Mouse (Mus musculus) heart, embryonic 13.5 days (tissue): ENCODE results near the gene Vta1. TPM values are rescaled to one million over a fixed set of nuclear protein-coding genes. Genes with fewer than 3 reads are reported as not detected.

Source experiments
- ATAC-seq: fragments of 200-750 bp; cut with Nextera tagmentation; 2 replicates; pipeline ENCODE4 v1.8.0; 2017; ENCODE audit warnings: moderate TSS enrichment; ENCODE audit not compliant: insufficient number of reproducible peaks, low FRiP score, low TSS enrichment; ENCODE audit errors: extremely low read depth
- H3K27ac ChIP-seq: fragments of 300-500 bp; sonication (generic); replicated peaks from 2 replicates; pipeline ENCODE4 v1.5.1; 2015; ENCODE audit warnings: moderate library complexity, mild to moderate bottlenecking, inconsistent platforms
- H3K27me3 ChIP-seq: fragments of 300-500 bp; sonication (generic); replicated peaks from 2 replicates; pipeline ENCODE4 v1.6.1; 2015; ENCODE audit warnings: mild to moderate bottlenecking, inconsistent platforms
- H3K36me3 ChIP-seq: fragments of 300-500 bp; sonication (generic); 2 replicates; pipeline ENCODE4 v1.6.1; 2015; ENCODE audit warnings: mild to moderate bottlenecking, inconsistent platforms
- H3K4me1 ChIP-seq: fragments of 300-500 bp; sonication (generic); 2 replicates; pipeline ENCODE4 v1.6.1; 2015; ENCODE audit warnings: inconsistent platforms
- H3K4me2 ChIP-seq: fragments of 300-500 bp; sonication (generic); 2 replicates; pipeline ENCODE4 v1.6.1; 2015; ENCODE audit warnings: inconsistent platforms, mild to moderate bottlenecking, moderate library complexity
- H3K4me3 ChIP-seq: fragments of 300-500 bp; sonication (generic); 2 replicates; pipeline ENCODE4 v1.5.1; 2015; ENCODE audit warnings: moderate library complexity, mild to moderate bottlenecking, inconsistent platforms
- H3K9ac ChIP-seq: fragments of 300-500 bp; sonication (generic); 2 replicates; pipeline ENCODE4 v1.6.1; 2015; ENCODE audit warnings: inconsistent platforms, mild to moderate bottlenecking, moderate library complexity
- H3K9me3 ChIP-seq: fragments of 300-500 bp; sonication (generic); 2 replicates; pipeline ENCODE4 v1.6.1; 2016; ENCODE audit warnings: inconsistent platforms
- WGBS: fragments of 180-500 bp; shearing (Covaris S2); methylation state at CpG from one replicate; pipeline ENCODE4 v1.1.7; 2015; ENCODE audit warnings: mixed read lengths; 5-methylcytosine and 5-hydroxymethylcytosine counted together
- polyA plus RNA-seq: library from polyadenylated mRNA; unstranded; fragments of >200 nt; fragmentation: Nextera tagmentation; extraction: Ambion mirVana; gene quantifications from 2 replicates; pipeline ENCODE4 v1.2.1, GENCODE M21; 2015

The Vta1 gene
- polyA plus RNA-seq, result 70.3 and 83.6 TPM in 2 replicates

DNA sequence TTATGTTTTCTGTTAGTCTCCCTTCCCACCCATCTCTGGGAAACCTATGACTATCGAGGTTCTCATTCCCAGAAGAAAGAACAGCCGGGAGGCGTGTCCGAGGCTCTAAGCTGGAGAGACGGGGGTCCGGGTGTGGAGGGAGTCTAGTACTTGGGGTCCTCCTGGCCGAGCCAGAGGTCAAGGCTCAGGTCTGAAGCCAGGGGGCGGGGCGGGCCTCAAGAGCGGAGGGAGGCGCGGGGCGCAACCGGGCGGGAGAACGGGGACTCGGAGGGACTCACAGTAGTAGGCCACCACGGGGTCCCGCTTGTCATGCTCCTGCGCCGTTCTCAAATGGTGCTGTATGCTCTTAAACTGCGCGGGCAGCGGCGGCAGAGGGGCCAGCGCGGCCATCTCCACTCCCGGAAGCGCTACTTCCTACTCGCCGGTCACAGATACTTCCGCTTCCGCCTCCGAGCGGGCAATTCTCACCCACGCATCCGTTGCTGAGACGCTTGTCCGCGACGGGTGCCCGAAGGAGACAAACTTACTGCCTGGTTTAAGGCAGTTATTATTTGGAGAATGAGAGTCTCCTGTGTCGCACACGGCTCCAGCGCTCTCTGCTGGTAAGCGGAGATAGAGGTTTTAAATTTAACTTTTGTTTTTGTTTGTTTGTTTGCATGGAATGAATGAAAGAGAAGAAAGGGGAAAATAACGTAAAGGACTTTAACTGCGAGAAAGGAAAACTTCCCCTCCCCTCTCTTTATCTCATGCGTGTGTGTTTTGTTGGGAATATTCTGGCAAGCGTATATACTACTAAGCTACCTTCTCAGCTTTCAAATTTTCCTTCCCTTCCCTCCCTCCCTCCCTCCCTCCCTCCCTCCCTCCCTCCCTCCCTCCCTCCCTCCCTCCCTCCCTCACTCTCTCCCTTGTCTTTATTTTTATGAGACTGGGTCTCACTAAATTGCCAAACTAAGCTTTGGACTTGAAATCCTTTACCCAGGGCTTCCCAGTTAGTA is at the start of gene Vta1, which contains the start of gene Nmbr:
Gene Vta1 (minus strand): TSS at position 489 of the 995 bp plus-strand sequence.
Gene Nmbr (plus strand): TSS at position 520 of the 995 bp plus-strand sequence.
- Histone ChIP-seq H3K27ac (peak within 1 kb of the TSS; percentile 85), H3K9me3 (no peaks in the 10 kb centered on the region), H3K4me1 (peaks cover 16% of the 10 kb centered on the region), H3K4me2 (peak within 1 kb of the TSS; percentile 78), H3K36me3 (no peaks in the 10 kb centered on the region), H3K4me3 (peak within 1 kb of the TSS; percentile 98), H3K9ac (peak within 1 kb of the TSS; percentile 94), H3K27me3 (no peaks in the 10 kb centered on the region)
- ATAC-seq, result peak; percentile 85
- 0% methylated on average over 50 of the region's 50 CpGs for WGBS

DNA sequence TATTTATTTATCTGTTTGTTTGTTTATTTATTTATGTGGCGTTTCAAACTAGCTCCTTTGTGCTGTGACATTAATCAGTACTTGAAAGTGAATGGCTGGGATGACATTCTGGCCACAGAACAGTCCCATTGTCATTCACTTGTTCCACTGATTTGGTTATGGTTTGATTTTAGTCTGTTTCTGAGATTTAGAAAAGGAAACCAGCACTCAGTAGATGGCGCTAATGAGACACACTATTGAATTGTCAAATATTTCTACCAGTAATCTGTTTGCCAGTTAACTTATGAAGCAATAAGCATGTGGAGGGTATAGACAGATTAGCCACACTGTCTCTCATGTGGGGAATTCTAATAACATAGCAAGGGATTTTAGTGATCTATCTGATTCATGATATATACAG is 28.9 kb upstream of the Vta1 start:
- H3K9me3 ChIP-seq, result no peaks in the 10 kb centered on the region
- H3K36me3 ChIP-seq, result no peaks in the 10 kb centered on the region
- H3K27ac ChIP-seq, result no peak overlapping the region
- 6% methylated on average over 2 of the region's 2 CpGs for WGBS
- H3K4me2 ChIP-seq, result no peak overlapping the region
- H3K9ac ChIP-seq, result no peak overlapping the region
- H3K27me3 ChIP-seq, result no peaks in the 10 kb centered on the region
- ATAC-seq, result no peak
- H3K4me3 ChIP-seq, result no peak overlapping the region
- H3K4me1 ChIP-seq, result no peaks in the 10 kb centered on the region

DNA sequence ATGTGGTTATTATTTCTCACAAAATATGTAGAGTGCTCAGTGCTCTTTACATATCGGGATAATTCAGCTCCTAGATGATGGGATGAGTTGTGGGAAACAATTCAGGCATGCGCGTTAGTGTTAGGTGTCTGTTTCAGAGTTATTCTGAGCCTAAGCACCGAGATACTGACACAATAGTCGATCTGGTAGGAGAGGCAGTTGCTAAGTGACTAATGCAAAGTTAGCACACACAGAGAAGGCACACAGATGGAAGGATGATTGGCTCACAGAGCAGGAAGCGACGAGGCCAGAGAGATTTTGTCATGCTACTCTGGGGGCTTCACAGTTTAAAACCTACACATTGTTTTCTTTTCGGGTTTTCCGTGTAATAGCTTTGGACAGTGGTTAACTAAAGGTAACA is 20.3 kb upstream of the Vta1 start:
- Histone ChIP-seq H3K27me3 (no peaks in the 10 kb centered on the region), H3K4me3 (no peak overlapping the region), H3K36me3 (no peaks in the 10 kb centered on the region), H3K9ac (no peak overlapping the region), H3K27ac (no peak overlapping the region), H3K4me1 (no peaks in the 10 kb centered on the region), H3K9me3 (no peaks in the 10 kb centered on the region), H3K4me2 (no peak overlapping the region)
- 48% methylated on average over 9 of the region's 9 CpGs for WGBS
- no peak for ATAC-seq

DNA sequence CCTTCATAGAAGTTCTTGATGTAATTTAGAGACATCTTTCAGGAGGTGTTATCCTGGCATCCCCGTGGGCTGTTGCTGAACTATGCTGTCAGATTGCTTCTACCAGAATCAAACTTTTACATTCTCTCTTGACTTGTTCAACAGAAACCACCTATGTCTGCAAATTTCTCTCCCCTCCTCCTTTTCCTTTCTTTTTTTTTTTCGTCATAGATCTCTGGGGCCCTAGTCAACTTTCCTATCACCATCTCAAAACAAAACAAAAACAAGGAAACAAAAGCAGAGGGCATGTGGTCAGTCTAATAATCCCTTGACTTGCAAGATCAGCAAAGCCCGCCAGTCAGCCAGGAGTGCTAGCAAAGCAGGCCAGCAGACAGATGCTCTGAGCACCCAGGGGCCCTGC is 12.8 kb upstream of the Vta1 start, which contains the start of gene Gje1:
Gene Gje1 (minus strand): TSS at position 101 of the 400 bp plus-strand sequence.
- no peaks in the 10 kb centered on the region for H3K36me3 ChIP-seq
- no peak within 1 kb of the TSS for H3K4me2 ChIP-seq

DNA sequence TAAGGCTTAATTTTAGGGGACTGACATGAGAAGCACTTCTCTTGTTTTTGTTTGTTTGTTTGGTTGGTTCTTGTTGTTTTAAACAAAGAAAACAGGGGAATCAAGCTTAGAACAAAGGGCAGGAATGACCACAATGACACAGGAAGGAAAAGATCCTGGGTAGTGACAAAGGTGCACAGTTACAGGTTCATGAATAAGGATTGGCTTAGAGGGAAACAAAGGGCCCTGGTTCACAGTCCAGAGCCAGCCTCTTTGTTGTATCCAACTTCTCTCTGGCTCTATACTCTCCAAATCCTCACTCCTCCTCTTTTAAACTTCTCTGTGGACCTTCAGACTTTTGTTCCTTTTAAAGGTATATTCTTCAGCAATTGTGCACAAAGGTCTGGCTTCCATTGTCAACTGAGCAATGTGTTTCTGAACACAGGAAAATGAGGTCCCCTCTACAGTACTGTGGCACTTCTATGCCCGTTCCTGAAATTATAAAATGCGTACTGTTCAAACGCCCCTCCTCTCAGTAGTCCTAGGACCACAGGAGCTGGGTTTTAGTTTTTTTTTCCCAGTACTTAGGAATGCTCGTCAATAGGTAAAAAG is 1.4 kb downstream of the Vta1 start:
- H3K9ac ChIP-seq, result peak overlapping the region; percentile 94
- peak overlapping the region; percentile 98 for H3K4me3 ChIP-seq
- H3K9me3 ChIP-seq, result no peaks in the 10 kb centered on the region
- 62% methylated on average over 4 of the region's 4 CpGs for WGBS
- H3K27me3 ChIP-seq, result no peaks in the 10 kb centered on the region
- H3K27ac ChIP-seq, result no peak overlapping the region
- no peaks in the 10 kb centered on the region for H3K36me3 ChIP-seq
- peaks cover 16% of the 10 kb centered on the region for H3K4me1 ChIP-seq
- H3K4me2 ChIP-seq, result peak overlapping the region; percentile 78
- ATAC-seq, result no peak

More for the DNA sequence above, 12.8 kb upstream of the Vta1 start, which contains the start of gene Gje1:
- Histone ChIP-seq H3K4me1 (no peaks in the 10 kb centered on the region), H3K27ac (no peak within 1 kb of the TSS), H3K4me3 (no peak within 1 kb of the TSS), H3K9me3 (no peaks in the 10 kb centered on the region), H3K9ac (no peak within 1 kb of the TSS), H3K27me3 (no peaks in the 10 kb centered on the region)
- 48% methylated on average over 3 of the region's 3 CpGs for WGBS
- no peak for ATAC-seq

DNA sequence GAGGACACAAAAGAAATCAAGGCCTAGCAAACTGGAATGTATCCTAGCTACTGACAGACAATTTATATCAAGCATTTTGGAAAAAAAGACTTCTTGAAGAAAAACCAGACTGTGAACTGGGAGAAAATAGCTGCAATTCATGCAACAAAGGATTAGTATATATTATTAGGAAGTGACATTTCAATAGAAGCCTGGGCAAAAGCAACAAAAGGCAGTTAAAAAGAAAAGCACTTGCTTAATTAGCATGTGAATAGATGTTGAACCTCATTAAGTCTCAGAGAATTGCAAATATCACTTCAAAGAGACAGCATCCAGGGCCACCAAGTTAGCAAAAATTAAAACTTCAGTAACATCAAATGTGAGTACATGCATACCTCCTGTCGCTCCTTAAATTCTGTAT is 2.1 kb downstream of the Vta1 start:
- Histone ChIP-seq H3K27me3 (no peaks in the 10 kb centered on the region), H3K4me3 (no peak overlapping the region), H3K4me1 (peaks cover 16% of the 10 kb centered on the region), H3K27ac (no peak overlapping the region), H3K36me3 (no peaks in the 10 kb centered on the region), H3K9ac (peak overlapping the region; percentile 94; the same call in 1 of the 2 replicates), H3K4me2 (peak overlapping the region; percentile 78), H3K9me3 (no peaks in the 10 kb centered on the region)
- ATAC-seq, result no peak
- 75% methylated on average over 1 of the region's 1 CpGs for WGBS

DNA sequence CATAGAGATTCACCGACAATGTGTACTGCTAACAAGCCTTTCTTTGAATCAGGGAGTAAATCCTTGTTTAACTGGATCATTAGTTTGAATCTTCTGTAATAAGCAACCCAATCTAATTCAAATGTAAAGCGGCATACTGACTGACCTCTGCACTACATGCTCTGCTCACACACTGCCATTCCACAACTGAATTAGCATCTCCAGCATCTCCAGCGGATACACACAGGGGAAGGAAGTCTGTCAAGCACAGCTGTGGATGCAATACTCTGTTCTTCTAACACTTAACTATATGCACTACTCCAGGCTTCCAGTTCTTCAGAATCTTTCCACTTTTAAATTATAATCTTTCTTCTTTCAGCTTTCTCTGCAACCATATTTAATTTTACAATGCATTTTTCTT is 15.0 kb downstream of the Vta1 start:
- Histone ChIP-seq H3K27me3 (no peaks in the 10 kb centered on the region), H3K4me3 (no peak overlapping the region), H3K27ac (no peak overlapping the region), H3K36me3 (peaks cover 19% of the 10 kb centered on the region), H3K4me2 (no peak overlapping the region), H3K9me3 (peaks cover 4% of the 10 kb centered on the region), H3K4me1 (peaks cover 6% of the 10 kb centered on the region; the same call in 1 of the 2 replicates), H3K9ac (no peak overlapping the region)
- no peak for ATAC-seq
- WGBS, result 80% methylated on average over 3 of the region's 3 CpGs

DNA sequence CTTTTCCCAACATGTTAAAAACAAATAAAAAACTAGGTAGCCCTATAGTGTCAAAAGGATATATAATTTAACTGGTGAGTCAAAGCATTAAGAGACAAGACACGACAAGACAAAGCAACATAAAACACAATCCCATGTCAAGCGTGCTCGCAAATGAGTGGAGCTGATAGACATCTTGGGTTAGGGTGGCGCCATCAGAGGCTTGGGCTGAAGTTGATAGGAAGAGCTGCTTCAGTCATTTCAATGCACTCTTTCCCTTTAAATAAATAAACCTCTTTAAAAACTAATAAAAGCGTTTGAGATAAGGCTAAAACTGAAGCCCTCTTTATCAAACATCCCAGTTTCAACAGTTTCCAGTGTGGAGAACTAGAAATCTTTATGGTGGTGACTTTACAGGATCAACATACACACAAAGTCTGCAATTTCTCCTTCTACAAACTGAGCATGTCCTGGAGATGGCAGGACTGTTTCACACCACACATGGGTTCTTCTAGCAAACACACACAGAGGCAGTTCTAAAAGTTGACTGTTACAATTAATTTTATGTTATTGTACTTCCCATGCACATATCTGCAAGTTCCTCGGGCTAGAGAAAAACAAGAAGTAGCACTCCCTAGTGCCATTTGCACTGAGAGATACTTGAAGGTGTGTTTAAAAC is 16.4 kb downstream of the Vta1 start:
- H3K4me2 ChIP-seq, result no peak overlapping the region

DNA sequence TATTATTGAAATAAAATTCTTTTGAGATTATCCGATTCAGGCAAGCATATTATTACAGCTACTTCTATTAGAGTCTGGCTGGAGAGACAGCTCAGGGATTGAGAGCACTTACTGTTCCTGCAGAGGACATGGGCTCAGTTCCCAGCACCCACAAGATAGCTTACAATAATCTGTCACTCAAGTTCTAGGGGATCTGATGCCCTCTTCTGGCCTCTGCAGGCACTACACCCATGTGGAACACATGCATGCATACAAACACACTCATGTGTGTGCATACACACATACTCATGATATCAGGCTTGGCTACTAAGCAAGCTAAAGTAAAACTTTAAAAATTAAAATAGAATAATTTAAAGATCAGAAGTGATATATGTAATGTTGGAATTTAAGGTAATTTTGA is 19.7 kb downstream of the Vta1 start:
- Histone ChIP-seq H3K36me3 (peaks cover 29% of the 10 kb centered on the region), H3K9me3 (peaks cover 4% of the 10 kb centered on the region), H3K4me3 (no peak overlapping the region), H3K4me2 (no peak overlapping the region), H3K27me3 (no peaks in the 10 kb centered on the region), H3K4me1 (peaks cover 3% of the 10 kb centered on the region; the same call in 1 of the 2 replicates), H3K27ac (no peak overlapping the region), H3K9ac (no peak overlapping the region)
- WGBS, result 93% methylated on average over 1 of the region's 1 CpGs
- ATAC-seq, result no peak

More for the DNA sequence above, 16.4 kb downstream of the Vta1 start:
- ATAC-seq, result no peak
- H3K27ac ChIP-seq, result no peak overlapping the region
- no peak overlapping the region for H3K9ac ChIP-seq
- H3K9me3 ChIP-seq, result peaks cover 4% of the 10 kb centered on the region
- H3K36me3 ChIP-seq, result peaks cover 25% of the 10 kb centered on the region
- peaks cover 6% of the 10 kb centered on the region; the same call in 1 of the 2 replicates for H3K4me1 ChIP-seq
- H3K27me3 ChIP-seq, result no peaks in the 10 kb centered on the region
- H3K4me3 ChIP-seq, result no peak overlapping the region
- WGBS, result 58% methylated on average over 6 of the region's 6 CpGs

DNA sequence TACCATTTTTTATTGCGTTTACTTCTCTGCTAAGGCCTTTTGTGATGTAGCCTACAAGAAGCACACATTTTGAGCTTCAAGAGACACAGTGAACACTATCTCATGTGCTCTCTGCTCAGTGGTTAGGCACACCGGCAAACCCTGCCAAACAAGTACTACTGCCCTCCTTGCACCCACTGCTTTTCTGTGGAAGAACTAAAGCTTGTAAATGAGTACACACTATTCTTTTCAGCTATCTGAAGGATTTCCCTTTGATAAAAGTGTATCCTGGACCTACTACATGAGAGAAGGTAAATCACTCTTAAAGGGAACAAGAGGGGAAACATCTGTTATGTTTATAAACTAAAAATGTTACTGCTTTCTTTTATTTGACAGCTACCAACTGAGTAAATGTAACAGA is 39.2 kb downstream of the Vta1 start:
- peaks cover 39% of the 10 kb centered on the region for H3K36me3 ChIP-seq
- ATAC-seq, result no peak
- no peak overlapping the region for H3K9ac ChIP-seq
- H3K27me3 ChIP-seq, result no peaks in the 10 kb centered on the region
- H3K27ac ChIP-seq, result no peak overlapping the region
- H3K9me3 ChIP-seq, result no peaks in the 10 kb centered on the region
- no peak overlapping the region for H3K4me2 ChIP-seq
- no peaks in the 10 kb centered on the region for H3K4me1 ChIP-seq
- WGBS, result 80% methylated on average over 2 of the region's 2 CpGs
- H3K4me3 ChIP-seq, result no peak overlapping the region

DNA sequence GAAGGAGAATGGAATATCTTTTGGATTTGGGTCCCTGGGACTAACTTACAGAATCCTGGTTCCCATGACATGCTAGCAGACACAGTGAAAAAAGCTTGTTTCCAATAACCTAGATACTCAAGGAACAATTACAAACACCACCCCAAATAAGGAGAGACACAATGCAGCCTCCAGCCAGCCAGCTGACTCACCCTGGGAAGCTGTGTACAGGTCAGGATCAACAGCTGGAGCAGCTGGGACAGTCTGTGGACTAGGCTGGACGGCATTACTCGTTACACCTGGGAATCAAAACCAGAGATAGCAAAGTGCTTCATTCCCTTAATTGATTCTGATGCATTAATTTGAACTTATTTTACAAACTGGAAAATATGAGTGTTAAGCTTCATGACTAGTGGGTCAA is 44.5 kb downstream of the Vta1 start:
- Histone ChIP-seq H3K4me1 (no peaks in the 10 kb centered on the region), H3K27me3 (no peaks in the 10 kb centered on the region), H3K36me3 (peaks cover 33% of the 10 kb centered on the region), H3K4me2 (no peak overlapping the region), H3K27ac (no peak overlapping the region), H3K4me3 (no peak overlapping the region), H3K9me3 (no peaks in the 10 kb centered on the region), H3K9ac (no peak overlapping the region)
- no peak for ATAC-seq
- 91% methylated on average over 2 of the region's 2 CpGs for WGBS
